Mouse (Mus musculus) spleen, postnatal 4 days (tissue): Measurements from ENCODE around the gene Pllp.

Experiments
- DNase-seq, 2 experiments: peaks; one replicate each; pipeline ENCODE4 v3.0.0; 2022; ENCODE audit warnings: low spot score in 2 of 2

Pllp gene

DNA sequence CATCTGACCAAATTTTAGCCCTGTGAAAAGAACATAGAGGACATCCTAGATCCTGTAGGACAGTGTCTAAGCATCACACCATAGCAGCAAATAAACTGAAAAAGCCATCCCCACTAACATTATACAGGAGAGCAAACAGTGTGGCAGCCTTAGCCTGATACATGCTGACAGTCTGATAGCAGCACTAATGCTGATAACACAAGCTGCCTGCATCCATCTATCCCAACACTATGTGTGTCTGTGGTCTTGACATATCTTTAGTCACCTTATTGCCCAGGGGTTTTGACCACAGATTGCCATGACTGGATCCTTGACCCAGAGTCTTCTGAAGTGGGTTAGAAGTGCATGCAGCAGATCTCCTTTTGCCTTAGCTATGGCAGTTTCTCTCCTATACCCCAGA, 41.1 kb downstream of the Pllp start:
- no peak for DNase-seq

DNA sequence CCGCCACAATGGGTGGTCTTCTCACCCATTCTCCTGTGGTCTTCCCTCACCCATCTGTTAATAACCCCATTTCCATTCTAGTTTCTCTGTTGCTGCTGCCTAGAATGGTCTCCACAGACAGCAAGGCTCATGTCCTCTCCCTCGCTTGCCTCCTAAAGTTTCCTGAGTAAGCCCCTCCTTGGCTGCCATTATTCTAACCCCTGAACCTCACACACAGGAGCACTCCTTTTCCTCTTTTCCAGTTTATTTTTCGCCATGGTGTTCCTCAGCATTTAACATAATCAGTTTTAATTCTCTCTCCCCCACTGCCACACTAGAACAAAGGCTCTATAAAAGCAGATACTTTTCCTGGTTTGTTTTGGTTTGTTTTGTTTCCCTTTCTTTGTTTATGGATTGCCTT, 43.1 kb downstream of the Pllp start:
- no peak for DNase-seq

DNA sequence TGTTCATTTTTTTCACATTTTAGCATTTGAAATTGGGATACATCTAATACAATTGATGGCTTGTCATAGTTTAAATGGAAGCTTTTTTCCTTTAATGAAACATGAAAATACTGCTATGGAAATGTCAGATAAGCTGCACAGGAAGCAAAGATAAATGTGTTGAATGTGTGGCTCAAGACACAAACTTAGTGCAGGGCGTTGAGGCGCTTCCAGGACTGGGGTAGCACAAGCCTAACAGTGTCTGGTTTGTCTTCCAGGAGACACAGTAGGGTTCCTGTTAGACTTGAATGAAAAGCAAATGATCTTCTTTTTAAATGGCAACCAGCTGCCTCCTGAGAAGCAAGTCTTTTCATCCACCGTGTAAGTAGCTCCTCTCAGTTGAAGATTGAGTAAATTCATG, 46.6 kb downstream of the Pllp start:
- DNase-seq, result no peak

DNA sequence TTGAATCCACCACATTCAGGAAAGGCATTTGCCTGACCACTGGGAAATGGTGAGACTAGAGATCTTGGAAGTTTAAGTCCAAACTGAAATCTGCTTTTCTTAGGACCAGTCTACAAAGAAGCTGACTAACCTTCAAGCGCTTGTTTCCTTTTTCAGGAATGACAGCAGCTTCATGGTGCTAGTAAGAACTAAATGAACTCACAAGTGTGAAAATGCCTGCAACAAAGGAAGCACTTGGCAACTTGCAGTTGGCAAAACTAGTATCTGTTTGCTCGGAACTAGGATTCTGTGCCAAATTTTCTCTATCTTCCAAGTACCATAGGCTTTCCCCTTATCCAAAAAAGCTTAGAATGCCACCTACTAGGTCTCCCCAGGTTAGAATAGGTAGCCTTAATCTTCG, 49.9 kb downstream of the Pllp start:
- no peak for DNase-seq

DNA sequence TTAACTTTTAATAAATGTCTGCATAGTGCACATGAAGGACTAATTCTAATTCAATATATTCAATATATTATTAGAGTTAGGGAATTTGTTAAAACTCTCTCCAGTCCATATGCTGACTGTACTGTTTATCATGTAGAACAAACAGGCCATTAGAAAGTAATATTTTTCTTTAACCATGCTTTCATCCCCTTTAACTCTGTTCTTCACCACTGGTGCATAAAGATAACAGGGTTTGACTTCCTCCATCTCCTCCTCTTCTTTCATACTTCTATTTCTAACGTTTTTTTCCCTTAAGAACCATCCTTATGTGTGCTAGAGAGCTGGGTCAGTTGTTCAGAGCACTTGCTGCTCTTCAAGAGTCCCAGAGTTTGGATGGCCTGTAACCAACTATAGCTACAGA, 50.9 kb downstream of the Pllp start:
- DNase-seq, result no peak

DNA sequence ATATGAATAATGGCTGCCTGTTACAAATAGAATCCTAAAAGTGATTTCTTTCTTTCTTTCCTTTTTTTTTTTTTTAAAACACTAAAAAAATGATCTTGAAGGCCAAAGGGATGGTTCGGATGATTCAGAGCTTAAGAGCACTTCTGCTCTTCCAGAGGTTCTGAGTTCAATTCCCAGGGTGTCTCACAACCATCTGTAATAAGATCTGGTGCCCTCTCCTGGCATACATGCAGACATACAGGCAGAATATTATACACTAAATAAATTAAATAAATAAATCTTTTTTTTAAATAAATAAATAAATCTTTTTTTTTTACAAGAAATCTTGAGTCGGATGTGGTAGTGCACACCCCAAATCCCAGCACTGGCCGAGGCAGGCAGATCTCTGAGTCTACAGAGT, 54.1 kb downstream of the Pllp start:
- no peak for DNase-seq

DNA sequence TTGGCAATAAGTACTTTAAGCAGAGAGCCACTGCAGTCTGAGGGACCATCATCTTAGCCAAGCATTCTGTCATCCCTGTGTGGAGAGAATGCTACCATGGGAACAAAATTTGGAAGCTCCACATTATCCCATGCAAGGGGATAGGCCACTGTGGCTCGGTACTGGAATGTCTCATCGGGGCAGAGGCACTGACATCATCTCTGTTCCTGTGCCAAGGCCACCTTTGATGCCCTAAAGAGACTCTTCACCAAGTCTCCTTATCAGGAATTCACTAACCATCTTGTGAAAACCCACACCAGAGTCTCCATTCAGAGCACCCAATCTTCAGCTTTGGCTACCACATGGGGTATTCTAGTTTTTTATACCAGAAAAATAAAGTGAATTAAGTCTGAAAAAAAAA, 54.9 kb downstream of the Pllp start:
- no peak for DNase-seq

DNA sequence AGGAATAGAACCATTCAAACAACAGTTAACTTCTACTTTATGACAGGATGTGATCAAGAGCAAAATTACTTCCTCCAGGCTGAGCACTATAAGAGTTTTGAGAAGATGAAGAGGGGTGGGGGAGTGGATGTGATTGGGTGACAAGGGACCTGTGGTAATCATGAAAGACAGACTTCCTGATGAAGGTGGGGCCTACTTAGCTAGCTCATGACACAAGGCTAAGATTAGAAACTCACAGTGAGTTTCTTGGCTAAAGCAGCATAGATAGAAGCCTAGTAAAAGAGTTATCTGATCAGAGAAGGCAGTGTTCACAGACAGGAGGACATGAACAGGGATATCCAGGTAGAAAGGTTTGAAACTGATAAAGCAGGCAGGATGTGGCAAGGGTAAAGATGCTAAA, 61.9 kb downstream of the Pllp start:
- DNase-seq, result no peak

DNA sequence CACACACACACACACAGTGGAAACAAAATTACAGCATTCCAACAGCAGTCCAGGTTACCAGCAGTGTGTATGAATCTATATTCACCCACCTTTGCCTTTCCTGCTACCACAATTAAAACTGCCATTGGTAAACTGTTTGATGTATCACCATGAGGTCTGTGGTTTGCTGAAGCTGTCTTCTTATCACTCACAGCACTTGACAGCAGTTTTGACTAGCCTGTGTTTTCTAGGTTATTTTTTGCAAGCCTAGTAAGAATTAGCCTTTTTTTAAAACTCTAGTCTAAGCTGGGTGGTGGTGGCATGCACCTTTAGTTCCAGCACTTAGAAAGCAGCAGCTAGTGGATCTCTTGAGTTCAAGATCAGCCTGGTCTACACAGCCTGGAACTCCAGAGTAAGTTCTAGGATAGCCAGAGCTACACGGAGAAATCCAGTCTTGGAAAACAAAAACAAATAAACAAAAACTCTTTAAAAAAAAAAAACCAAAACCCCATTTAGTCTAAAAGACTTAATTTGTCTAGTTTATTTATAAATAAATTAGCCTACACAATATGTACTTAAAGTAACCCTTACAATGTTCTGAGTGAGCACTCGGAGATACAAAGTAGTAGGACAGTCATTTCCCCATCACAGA, 62.4 kb downstream of the Pllp start:
- no peak for DNase-seq
